ENCODE assay signal across 24 mouse cellular contexts in the genomic region with DNA sequence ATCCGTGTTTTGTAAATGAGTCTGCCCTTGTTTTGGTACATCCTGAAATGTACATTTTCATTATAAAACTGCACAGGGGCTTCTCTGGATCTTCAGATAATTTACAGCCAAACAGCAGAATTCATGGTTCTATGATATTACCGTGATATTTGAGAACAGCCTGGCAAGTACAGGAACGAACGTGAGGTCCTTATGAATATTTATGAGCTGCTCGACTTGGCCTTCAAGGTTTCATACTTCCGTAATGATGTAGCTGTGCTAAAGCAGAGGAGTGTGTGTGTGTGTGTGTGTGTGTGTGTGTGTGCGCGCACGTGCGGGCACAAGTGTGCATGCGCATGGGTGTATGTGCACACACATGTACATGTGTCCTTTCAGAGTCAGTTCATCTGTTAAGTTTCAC.
DNase-seq lines count a peak whose midpoint lies in the region; ATAC-seq lines count a peak whose summit lies in the region.
"Had no signal": no experiment of that assay in that cellular context is flagged by ENCODE, and none has a peak within 500 bp of the region (broad histone marks: within the 10 kb centered on the region; RNA-seq: fewer than 3 reads in every experiment).

No protein-coding gene starts in this region.

- H3K9ac ChIP-seq in embryonic facial prominence, embryonic 14.5 days (ENCODE audit: low read depth, low read length): no peak overlapping the region
- no peak overlapping the region for H3K9ac ChIP-seq in midbrain, embryonic 14.5 days (replicated peaks; ENCODE audit: low read length)
- no peak overlapping the region for H3K9ac ChIP-seq in midbrain, embryonic 11.5 days (ENCODE audit: low read length)
- no peak overlapping the region for H3K9ac ChIP-seq in neural tube, embryonic 13.5 days
- H3K9ac ChIP-seq in neural tube, embryonic 15.5 days (replicated peaks): no peak overlapping the region
- H3K9ac ChIP-seq: embryonic facial prominence, embryonic 13.5 days; forebrain, embryonic 13.5 days; forebrain, embryonic 15.5 days; forebrain, postnatal 0 days had no signal

- peaks cover 4% of the 10 kb centered on the region; the same call in 1 of the 2 replicates for H3K9me3 ChIP-seq in embryonic facial prominence, embryonic 14.5 days (ENCODE audit: control insufficient read depth, low read length)
- H3K9me3 ChIP-seq in embryonic facial prominence, embryonic 10.5 days: peaks cover 6% of the 10 kb centered on the region; the same call in 1 of the 2 replicates
- H3K9me3 ChIP-seq in midbrain, embryonic 14.5 days (ENCODE audit: control insufficient read depth, low read length): no peaks in the 10 kb centered on the region
- no peaks in the 10 kb centered on the region; the same call in 1 of the 2 replicates for H3K9me3 ChIP-seq in midbrain, embryonic 11.5 days (ENCODE audit: control insufficient read depth, low read length)
- peaks cover 4% of the 10 kb centered on the region for H3K9me3 ChIP-seq in neural tube, embryonic 13.5 days
- H3K9me3 ChIP-seq in neural tube, embryonic 15.5 days (replicated peaks): 0 out of 2 replicates have a peak, but pooled peaks cover 3% of the 10 kb centered on the region
- H3K9me3 ChIP-seq: embryonic facial prominence, embryonic 13.5 days; forebrain, embryonic 13.5 days had no signal

- H3K4me1 ChIP-seq in embryonic facial prominence, embryonic 14.5 days (ENCODE audit: control insufficient read depth, insufficient read depth, low read length): no peaks in the 10 kb centered on the region
- peaks cover 7% of the 10 kb centered on the region; the same call in 1 of the 2 replicates for H3K4me1 ChIP-seq in embryonic facial prominence, embryonic 10.5 days
- H3K4me1 ChIP-seq in midbrain, embryonic 14.5 days (ENCODE audit: control insufficient read depth, insufficient read depth, low read length): no peaks in the 10 kb centered on the region
- H3K4me1 ChIP-seq in midbrain, embryonic 11.5 days (ENCODE audit: control insufficient read depth, insufficient read depth, low read length): no peaks in the 10 kb centered on the region
- peaks cover 2% of the 10 kb centered on the region; the same call in 1 of the 2 replicates for H3K4me1 ChIP-seq in neural tube, embryonic 13.5 days (replicated peaks)
- no peaks in the 10 kb centered on the region for H3K4me1 ChIP-seq in neural tube, embryonic 15.5 days
- H3K4me1 ChIP-seq: forebrain, embryonic 13.5 days; forebrain, embryonic 15.5 days had no signal

- H3K27ac ChIP-seq in embryonic facial prominence, embryonic 14.5 days (replicated peaks; ENCODE audit: low read depth, low read length): no peak overlapping the region
- no peak overlapping the region for H3K27ac ChIP-seq in embryonic facial prominence, embryonic 10.5 days (replicated peaks)
- H3K27ac ChIP-seq in midbrain, embryonic 14.5 days (replicated peaks; ENCODE audit: low read depth, low read length): no peak overlapping the region
- H3K27ac ChIP-seq in midbrain, embryonic 11.5 days (ENCODE audit: low read depth, low read length): no peak overlapping the region
- H3K27ac ChIP-seq in neural tube, embryonic 13.5 days (replicated peaks): 0 out of 2 replicates have a peak overlapping the region, but pooled peaks have one; percentile 18
- no peak overlapping the region for H3K27ac ChIP-seq in neural tube, embryonic 15.5 days (replicated peaks)
- H3K27ac ChIP-seq: embryonic facial prominence, embryonic 13.5 days; forebrain, embryonic 13.5 days; forebrain, embryonic 15.5 days had no signal

- H3K36me3 ChIP-seq in embryonic facial prominence, embryonic 14.5 days (ENCODE audit: control insufficient read depth, insufficient read depth, low read length): no peaks in the 10 kb centered on the region
- no peaks in the 10 kb centered on the region for H3K36me3 ChIP-seq in embryonic facial prominence, embryonic 10.5 days (replicated peaks)
- no peaks in the 10 kb centered on the region for H3K36me3 ChIP-seq in midbrain, embryonic 14.5 days (ENCODE audit: control insufficient read depth, insufficient read depth, low read length)
- no peaks in the 10 kb centered on the region for H3K36me3 ChIP-seq in midbrain, embryonic 11.5 days (ENCODE audit: control insufficient read depth, insufficient read depth, low read length)
- no peaks in the 10 kb centered on the region for H3K36me3 ChIP-seq in neural tube, embryonic 13.5 days
- no peaks in the 10 kb centered on the region for H3K36me3 ChIP-seq in neural tube, embryonic 15.5 days
- H3K36me3 ChIP-seq: embryonic facial prominence, embryonic 13.5 days; forebrain, embryonic 15.5 days; G1E had no signal

- ATAC-seq in embryonic facial prominence, embryonic 14.5 days (ENCODE audit: low read depth): no peak
- no peak for ATAC-seq in midbrain, embryonic 14.5 days (ENCODE audit: low FRiP score, low TSS enrichment)
- no peak for ATAC-seq in midbrain, embryonic 11.5 days (ENCODE audit: low FRiP score)
- ATAC-seq in neural tube, embryonic 13.5 days (ENCODE audit: low read depth): no peak
- no peak for ATAC-seq in neural tube, embryonic 15.5 days (ENCODE audit: low FRiP score)
- ATAC-seq: activated CD4-positive, CD25-positive, alpha-beta regulatory T cell, adult 4 months; CD4-positive, CD25-positive, alpha-beta regulatory T cell, adult 4 months; forebrain, embryonic 13.5 days; forebrain, embryonic 15.5 days; forebrain, postnatal 0 days; Patski had no signal

- H3K4me2 ChIP-seq in embryonic facial prominence, embryonic 14.5 days (ENCODE audit: low read depth, low read length): no peak overlapping the region
- no peak overlapping the region for H3K4me2 ChIP-seq in midbrain, embryonic 14.5 days (ENCODE audit: low read length)
- H3K4me2 ChIP-seq in midbrain, embryonic 11.5 days: no peak overlapping the region
- no peak overlapping the region for H3K4me2 ChIP-seq in neural tube, embryonic 13.5 days
- H3K4me2 ChIP-seq in neural tube, embryonic 15.5 days: no peak overlapping the region
- H3K4me2 ChIP-seq: embryonic facial prominence, embryonic 13.5 days; forebrain, embryonic 13.5 days; forebrain, embryonic 15.5 days had no signal

- DNase-seq in embryonic facial prominence, embryonic 14.5 days (ENCODE audit: low spot score): peak; percentile 14
- no peak for DNase-seq in embryonic facial prominence, embryonic 10.5 days (ENCODE audit: low spot score)
- peak; percentile 51 for DNase-seq in midbrain, embryonic 14.5 days
- DNase-seq in midbrain, embryonic 11.5 days (ENCODE audit: low spot score, missing footprints): no peak
- DNase-seq: adrenal gland, adult 8-10 months; adrenal gland, postnatal 14 days; adrenal gland, postnatal 36 days; B cell, adult 2 months; cerebellum, adult 11-12 months; cerebellum, adult 2 months; cerebellum, adult 9-10 months; cerebellum, postnatal 10 days; cerebellum, postnatal 25 days; forebrain, postnatal 0 days had no signal

- WGBS in embryonic facial prominence, embryonic 14.5 days: 62% methylated on average over 11 of the region's 11 CpGs
- WGBS in embryonic facial prominence, embryonic 10.5 days: 87% methylated on average over 11 of the region's 11 CpGs
- 68% methylated on average over 11 of the region's 11 CpGs for WGBS in midbrain, embryonic 14.5 days
- 86% methylated on average over 11 of the region's 11 CpGs for WGBS in midbrain, embryonic 11.5 days
- 74% methylated on average over 11 of the region's 11 CpGs for WGBS in neural tube, embryonic 13.5 days
- WGBS in neural tube, embryonic 15.5 days: 72% methylated on average over 11 of the region's 11 CpGs

- no peaks in the 10 kb centered on the region for H3K27me3 ChIP-seq in embryonic facial prominence, embryonic 14.5 days (replicated peaks; ENCODE audit: control insufficient read depth, insufficient read depth, low read length)
- no peaks in the 10 kb centered on the region for H3K27me3 ChIP-seq in embryonic facial prominence, embryonic 10.5 days (replicated peaks; ENCODE audit: low read depth, poor library complexity, severe bottlenecking)
- H3K27me3 ChIP-seq in midbrain, embryonic 14.5 days (ENCODE audit: control insufficient read depth, insufficient read depth, low read length): no peaks in the 10 kb centered on the region
- H3K27me3 ChIP-seq in midbrain, embryonic 11.5 days (ENCODE audit: control insufficient read depth, insufficient read depth, low read length): no peaks in the 10 kb centered on the region
- H3K27me3 ChIP-seq in neural tube, embryonic 13.5 days: no peaks in the 10 kb centered on the region
- H3K27me3 ChIP-seq in neural tube, embryonic 15.5 days (replicated peaks): no peaks in the 10 kb centered on the region
- H3K27me3 ChIP-seq: CH12.LX; embryonic facial prominence, embryonic 13.5 days; forebrain, embryonic 13.5 days; forebrain, embryonic 15.5 days; Patski had no signal

- H3K4me3 ChIP-seq in embryonic facial prominence, embryonic 14.5 days (ENCODE audit: low read depth, low read length): no peak overlapping the region
- H3K4me3 ChIP-seq in embryonic facial prominence, embryonic 10.5 days: no peak overlapping the region
- no peak overlapping the region for H3K4me3 ChIP-seq in midbrain, embryonic 14.5 days (replicated peaks; ENCODE audit: low read depth, low read length)
- H3K4me3 ChIP-seq in midbrain, embryonic 11.5 days (ENCODE audit: low read depth, low read length): no peak overlapping the region
- H3K4me3 ChIP-seq in neural tube, embryonic 13.5 days: no peak overlapping the region
- H3K4me3 ChIP-seq in neural tube, embryonic 15.5 days (replicated peaks): no peak overlapping the region
- H3K4me3 ChIP-seq: embryonic facial prominence, embryonic 13.5 days; forebrain, embryonic 13.5 days; forebrain, embryonic 15.5 days had no signal

Comparison
In these comparisons a context has a peak if more than half of its experiments do, and no peak if none do; other contexts are left out.
1. DNase-seq: peak in embryonic facial prominence, embryonic 14.5 days (single experiment) and midbrain, embryonic 14.5 days (single experiment); none in embryonic facial prominence, embryonic 10.5 days (single experiment) and midbrain, embryonic 11.5 days (single experiment).